Mouse (Mus musculus) 3134 (cell line): Measurements from ENCODE around the gene Spaca7.
"Not testable (repeated sequence)": the region's sequence is repeated elsewhere in the genome, so short reads cannot be mapped to it uniquely, and the experiment has no call there.

Experiments
- DNase-seq: peaks from one replicate; pipeline ENCODE4 v3.0.0-alpha.2; 2011; ENCODE audit warnings: low spot score; ENCODE audit not compliant: insufficient read length; ENCODE audit errors: extremely low read depth

The Spaca7 gene

GRCm38 (mm10) chr8:12608810-12609209 lies 36.0 kb downstream of the Spaca7 start:
- DNase-seq: no peak

- no peak for DNase-seq
Observed at GRCm38 (mm10) chr8:12609752-12610449, 37.1 kb downstream of the Spaca7 start.

DNA sequence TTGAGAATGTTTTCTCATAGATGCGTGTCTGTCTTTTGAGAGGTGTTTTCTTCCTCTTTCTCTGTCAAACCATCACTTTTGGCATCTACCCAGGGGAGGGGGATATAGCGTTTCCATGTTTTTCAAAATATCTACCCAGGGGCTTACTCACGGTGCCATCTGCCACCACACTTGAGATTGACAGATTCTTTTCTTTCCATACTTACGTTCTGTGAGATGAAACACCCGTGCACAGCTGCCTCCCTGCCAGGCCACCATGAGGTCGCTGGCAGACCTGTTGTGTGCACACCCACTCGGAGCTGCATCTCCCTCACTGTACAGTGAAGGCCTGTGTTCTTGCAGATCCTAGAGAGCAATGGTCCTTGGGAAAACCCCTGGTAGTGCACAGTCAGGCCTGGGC lies 40.4 kb downstream of the Spaca7 start:
- DNase-seq: no peak

GRCm38 (mm10) chr8:12617369-12617768 lies 44.5 kb downstream of the Spaca7 start:
- DNase-seq: not testable (repeated sequence)

DNA sequence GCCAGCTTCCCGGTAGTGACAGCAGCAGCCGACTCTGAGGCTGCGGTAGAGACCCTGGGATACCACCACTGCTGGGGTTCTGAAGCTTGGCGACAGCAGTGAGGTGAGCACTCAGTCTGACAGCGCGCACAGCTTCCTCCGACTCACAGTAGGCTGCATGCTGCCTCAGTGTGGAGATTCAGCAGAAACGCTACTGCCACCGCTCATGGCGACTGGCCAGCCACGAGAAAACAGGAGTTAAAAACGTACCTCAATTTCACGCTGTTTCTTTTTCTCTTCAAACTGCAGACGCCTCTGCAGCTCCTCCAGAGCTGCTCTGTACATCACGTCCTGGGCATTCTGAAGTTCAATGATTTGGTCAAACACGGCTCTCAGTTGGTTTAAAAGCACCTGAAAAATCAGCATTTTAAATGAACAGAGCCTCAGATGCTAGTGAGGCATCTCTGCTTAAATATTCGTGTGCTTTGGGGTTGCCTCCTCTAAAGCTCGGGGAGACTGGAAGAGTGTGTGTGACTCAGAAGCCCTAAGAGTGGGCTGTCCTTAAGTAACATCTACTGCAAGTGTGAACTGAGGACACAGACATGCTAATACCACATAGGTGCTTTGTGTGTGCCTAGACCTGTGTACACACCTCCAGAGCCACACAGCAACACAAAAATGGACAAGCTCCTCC lies 48.9 kb downstream of the Spaca7 start:
- DNase-seq: no peak

- DNase-seq: no peak
Observed at GRCm38 (mm10) chr8:12625890-12626289, 53.1 kb downstream of the Spaca7 start.

DNA sequence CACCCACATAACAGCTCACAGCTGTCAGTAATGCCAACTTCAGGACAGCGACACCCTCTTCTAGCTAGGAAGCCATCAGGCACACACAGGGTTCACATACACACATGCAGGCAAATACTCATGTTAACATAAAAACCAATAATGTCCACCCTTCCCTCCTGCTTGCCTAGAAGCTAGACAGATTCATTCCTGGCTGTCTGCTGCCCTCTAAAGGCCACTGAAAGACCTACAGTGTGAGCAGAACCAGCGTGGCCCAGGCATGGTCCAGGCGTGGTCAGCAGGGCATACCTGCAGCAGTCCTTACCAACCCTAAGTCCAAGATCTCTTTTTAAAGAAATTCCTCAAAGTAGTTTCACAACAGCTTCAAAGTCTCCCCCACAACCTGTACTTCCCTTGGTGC lies 56.2 kb downstream of the Spaca7 start:
- DNase-seq: no peak

DNA sequence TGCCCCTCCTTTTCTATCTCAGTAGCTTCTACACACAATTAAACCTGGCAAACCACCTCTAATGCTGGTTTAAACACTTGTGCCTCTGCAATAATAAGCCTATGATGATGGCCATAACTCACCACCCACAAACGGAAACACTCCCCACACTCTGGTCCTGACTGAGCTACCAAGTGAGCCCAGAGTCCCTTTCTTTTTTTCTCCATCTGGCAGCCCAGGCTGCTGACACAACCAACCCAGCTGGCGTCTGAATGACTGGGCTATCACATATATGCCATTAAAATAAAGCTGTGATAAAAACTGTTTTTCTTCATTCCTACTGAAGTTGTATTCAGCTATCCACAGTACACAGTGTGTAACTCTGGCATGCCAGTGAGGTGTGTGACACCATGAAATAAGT lies 62.5 kb downstream of the Spaca7 start:
- DNase-seq: no peak

DNA sequence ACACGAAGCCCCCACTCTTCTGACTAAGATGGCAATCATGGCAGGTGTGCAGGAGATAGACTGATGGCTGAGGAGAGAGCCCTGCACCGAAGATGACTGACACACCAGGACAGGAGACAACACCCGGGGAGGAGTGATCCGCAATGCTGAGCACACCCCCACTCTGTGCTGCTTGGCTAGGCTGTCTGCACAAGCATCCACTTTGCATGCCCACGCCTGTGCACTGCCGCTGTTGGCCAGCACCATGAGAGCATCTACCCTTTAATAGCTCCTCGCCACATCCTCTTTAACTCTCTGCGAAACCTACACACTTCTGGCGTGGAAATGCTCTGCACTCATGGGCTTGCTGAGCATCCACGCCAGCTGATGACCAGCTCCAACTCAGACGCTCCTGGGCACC lies 65.6 kb downstream of the Spaca7 start:
- no peak for DNase-seq

DNA sequence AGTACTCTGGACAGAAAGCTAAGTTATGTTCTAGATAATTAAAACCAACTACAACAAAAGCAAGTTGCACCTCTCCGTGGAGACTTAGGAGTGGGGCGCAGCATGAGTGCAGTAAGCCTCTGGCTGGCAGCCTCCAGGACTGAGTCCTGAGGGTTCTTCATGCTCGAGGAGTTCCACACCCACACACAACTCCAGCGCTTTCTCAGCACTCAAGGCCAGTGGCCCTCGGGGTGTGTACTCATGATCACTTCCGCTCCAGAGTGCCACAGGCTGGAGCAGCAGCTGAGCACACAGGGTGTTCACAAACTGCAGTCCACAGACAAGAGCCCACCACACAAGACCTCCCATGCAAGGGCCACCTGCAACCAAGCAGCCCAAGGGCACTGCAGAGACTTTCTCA lies 68.7 kb downstream of the Spaca7 start:
- DNase-seq: no peak

DNA sequence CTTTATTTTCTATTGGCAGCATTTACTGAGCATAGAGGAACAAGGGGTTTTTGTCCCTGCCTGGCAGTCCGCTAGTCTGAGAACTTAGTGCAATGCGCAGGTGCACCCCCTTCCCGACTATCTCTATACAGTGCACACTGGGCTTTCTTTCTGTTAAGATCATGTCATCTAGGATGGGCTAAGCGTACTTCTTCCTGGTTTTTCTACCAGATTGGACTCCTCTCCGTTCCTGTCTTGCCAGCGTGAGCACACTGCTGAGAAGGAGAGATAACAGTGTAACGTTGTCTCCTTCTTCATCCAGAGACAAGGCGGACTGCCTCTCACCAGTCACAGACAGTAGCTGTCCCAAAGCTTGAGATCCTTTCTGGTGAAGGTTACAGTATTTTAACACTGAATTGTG lies 71.5 kb downstream of the Spaca7 start:
- DNase-seq: no peak

DNA sequence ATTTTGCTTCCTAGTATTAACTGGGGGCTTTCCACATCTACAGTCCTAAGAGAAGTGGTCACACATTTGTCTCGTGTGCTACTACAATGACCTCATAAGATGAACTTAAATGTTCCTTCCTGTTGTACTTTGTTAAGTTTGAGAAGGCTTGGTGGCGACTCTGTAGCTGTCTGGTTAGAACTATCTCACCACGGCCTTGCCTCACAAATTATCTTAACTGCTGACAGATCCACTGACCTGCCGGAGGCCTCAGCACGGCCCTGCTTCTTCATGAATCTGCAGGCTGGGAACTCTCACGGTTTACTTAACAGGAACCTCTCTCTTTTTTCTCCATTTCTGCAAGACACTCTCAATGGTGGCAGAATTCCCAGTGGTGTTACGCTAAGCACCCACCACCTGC lies 72.1 kb downstream of the Spaca7 start:
- DNase-seq: no peak

DNA sequence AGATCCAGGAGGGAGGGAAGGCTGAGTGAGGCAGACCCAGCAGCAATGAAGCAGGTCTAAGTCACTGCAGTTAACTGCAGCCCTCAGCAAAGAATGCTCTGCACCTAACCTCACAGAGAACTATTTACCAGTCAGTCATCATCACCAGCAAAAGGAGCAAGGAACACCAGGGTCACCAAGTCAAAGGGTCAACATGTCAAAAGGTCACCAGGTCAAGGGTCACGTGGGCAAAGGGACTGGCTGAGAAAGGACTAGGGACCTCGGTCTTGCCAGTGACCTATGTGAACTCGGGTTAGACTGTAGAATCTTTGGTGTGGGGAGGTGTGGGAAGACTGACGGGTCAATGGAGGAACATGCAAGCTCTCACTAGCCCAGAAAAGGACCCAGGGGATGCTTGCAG lies 73.7 kb downstream of the Spaca7 start:
- DNase-seq: no peak

GRCm38 (mm10) chr8:12648951-12649350 lies 76.1 kb downstream of the Spaca7 start:
- no peak for DNase-seq
